Mouse (Mus musculus): ENCODE measurements around the gene Cysrt1.

The Cysrt1 gene

DNA sequence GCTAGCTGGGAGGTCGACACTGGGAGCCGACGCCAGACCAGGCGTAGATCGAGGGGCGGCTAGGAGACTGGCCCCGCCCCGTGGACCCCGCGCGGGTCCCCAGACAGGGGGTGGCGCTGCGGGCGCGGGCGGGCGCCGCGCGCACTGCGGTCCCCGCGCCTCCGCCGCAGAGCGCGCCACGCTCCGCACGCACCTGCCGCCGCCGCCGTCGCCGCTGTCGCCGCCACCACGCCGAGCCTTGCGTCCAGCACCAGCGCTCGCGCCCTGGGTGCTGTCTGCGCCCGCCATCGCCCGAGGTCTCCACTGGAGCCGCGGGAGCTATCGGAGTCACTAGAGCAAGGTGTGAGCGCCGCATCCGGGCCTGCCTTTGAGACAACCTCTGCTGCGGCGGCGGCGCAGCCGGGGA, at the start of gene Cysrt1, which contains the start of gene Rnf208:
Cysrt1 (minus strand) TSS at position 352 of the 406 bp plus-strand sequence.
Rnf208 (plus strand) TSS at position 155 of the 406 bp plus-strand sequence.
- no peak for DNase-seq (ENCODE audit: low spot score)

DNA sequence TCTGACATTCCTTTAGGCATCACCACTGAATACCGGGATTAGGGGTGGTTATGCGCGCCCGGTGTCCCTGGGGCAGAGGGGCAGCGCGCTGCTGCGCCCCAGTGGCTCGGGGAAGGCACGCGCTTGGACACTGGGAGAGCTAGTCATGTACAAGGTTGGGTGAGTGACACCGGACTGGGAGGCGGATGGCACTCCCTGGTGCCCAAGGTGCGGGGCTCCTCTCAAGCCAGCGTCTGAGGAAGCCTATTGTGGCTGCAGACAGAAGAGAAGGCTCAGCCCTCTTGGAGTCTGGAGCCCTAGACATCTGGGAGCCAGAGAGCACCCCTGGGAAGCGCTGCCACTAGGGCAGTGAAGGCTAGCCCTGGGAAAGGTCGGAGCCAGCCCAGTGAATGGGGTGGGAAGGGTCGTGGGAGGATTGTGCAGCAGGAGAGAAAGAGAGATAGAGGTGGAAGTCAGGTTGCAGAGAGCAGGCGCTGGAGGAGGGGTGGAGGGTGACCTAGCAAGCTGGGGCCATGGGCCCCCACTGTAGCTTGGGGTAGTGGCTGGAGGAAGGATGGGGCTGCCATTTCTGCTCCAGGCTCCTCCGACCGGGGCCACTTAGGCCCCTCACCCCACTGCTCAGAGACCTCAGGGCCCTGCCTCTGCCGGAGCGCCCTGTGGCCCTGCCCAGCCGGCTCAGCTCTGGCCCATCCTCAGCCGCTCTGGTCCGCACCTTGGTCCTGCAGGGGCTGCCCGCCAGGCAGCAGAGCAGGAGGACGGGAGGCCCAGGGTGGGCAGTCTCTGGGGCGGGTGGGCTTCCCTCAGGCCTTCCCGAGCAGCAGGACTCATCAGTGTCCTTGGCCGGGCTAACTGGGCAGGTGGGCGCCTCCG, 49.2 kb upstream of the Cysrt1 start:
- DNase-seq (ENCODE audit: low spot score), result no peak

DNA sequence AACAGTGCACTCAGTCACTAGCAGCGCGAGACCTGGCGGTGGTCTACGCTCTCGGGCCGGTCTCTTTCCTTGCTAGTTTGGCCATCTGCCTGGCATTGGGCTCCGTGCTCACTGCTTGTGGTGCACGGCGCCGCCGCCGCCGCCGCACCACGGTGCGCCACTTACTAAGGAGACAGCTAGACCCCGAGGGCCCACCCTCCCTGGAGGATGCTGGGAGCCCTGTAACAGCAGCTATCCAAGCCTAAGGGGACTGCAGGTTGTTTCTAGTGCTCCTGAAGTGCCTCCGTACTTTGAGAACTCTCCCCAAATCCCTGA, 48.5 kb upstream of the Cysrt1 start:
- no peak for DNase-seq (ENCODE audit: low spot score)

DNA sequence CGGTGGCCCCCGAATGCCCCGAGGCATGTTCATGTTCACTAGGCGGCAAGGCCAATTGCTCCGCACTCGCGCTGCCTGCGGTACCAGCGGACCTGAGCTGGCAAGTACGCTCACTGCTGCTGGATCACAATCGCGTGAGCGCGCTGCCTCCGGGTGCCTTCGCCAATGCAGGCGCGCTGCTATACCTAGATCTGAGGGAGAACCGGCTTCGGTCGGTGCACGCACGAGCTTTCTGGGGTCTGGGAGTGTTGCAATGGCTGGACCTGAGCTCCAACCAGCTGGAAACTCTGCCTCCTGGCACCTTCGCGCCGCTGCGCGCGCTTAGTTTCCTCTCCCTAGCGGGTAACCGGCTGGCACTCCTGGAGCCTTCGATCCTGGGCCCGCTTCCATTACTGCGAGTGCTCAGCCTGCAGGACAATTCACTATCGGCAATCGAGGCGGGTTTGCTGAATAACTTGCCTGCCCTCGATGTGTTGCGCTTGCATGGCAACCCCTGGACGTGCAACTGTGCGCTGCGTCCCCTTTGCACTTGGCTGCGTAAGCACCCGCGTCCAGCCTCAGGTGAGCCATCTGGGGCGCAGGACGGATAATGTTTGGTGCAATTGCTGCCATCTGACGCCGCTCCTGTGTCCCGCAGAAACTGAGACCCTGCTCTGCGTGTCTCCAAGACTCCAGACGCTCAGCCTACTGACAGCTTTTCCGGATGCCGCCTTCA, 48.0 kb upstream of the Cysrt1 start:
- peak; percentile 46 for DNase-seq (ENCODE audit: low spot score)

DNA sequence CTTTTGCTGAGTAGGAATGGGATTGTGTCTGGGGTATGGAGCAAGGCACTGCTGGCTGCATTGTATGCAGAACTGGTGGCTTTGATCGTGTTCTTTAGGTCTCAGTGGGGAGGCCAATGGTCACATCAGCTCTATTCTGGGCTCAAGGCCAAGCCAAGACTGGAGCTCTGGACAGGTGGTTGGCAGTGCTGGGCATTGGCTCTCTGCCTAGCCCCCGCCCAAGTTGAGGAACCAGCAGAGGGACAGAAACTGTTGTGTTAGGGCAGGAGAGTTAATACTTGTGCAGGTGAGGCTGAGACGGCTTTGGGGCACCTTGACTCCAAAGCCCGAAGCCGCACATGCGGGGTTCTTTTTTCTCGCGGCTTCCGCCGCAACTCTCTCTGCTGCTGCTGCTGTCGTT, 47.4 kb upstream of the Cysrt1 start, which contains the start of gene Lrrc26:
Lrrc26 (plus strand) TSS at position 265 of the 400 bp plus-strand sequence.
- peak; percentile 46 for DNase-seq (ENCODE audit: low spot score)

DNA sequence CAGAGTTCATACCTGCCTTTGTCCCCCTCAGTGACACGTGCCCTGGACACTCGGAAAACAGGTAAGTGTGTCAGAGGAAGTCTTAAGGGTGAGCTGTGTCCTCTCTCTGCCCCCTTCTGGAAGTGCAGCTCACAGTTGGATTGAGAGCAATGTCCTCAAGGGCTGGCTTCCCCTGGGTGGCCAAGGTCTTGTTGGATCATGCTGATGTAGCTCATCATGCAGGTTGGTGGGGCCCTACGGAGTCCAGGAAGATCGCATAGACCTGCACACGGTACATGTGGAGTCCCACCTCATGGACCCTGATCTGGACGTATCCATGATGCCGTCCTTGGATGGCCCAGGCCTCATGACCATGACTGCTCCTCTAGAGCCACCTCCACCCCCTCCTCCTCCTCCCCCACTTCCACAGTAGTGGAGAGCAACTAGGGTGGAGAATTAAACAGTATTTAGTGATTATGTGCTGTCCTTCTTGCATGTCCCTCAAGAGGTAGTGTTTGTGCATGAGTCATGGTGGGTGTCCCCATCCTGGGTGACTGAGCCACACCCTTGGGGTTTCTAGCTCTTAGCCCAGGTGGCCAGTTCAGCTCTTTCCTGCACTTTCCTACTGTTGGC, 46.6 kb upstream of the Cysrt1 start:
- DNase-seq (ENCODE audit: low spot score), result no peak

DNA sequence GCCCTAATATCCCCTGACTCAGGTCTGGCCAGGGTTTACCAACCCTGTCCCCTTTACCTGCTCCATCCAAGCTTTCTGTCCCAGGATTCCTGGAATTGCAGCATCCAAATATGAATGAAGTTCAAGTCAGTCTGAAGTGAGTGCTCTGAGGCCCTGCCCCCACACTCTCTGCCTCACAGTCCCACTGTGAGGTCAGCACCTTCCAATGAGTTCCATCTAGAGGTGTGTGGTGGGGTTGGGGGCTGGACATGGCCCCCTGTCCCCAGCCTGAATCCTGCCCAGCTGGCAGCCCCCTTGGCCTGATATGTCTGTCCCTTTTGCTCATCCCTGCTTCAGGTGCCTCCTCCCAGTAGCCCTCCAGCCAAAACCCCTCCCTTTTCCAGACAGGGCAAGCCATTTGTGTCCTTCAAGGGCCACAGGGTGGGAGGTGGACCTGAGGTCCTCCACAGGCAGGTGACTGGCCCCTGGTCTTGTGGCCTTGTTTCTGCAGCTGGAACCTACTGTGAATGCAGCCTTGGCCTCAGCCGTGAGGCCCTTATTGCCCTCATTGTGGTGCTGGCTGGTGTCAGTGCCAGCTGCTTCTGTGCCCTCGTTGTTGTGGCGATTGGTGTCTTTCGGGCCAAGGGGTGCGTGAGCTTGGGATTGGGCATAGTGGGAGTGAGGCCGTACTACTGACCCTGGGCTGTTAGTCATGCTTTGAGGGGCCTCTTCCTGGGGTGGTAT, 45.8 kb upstream of the Cysrt1 start, which contains the start of gene Tmem210:
Tmem210 (plus strand) TSS at position 219 of the 723 bp plus-strand sequence.
- DNase-seq (ENCODE audit: low spot score), result no peak

DNA sequence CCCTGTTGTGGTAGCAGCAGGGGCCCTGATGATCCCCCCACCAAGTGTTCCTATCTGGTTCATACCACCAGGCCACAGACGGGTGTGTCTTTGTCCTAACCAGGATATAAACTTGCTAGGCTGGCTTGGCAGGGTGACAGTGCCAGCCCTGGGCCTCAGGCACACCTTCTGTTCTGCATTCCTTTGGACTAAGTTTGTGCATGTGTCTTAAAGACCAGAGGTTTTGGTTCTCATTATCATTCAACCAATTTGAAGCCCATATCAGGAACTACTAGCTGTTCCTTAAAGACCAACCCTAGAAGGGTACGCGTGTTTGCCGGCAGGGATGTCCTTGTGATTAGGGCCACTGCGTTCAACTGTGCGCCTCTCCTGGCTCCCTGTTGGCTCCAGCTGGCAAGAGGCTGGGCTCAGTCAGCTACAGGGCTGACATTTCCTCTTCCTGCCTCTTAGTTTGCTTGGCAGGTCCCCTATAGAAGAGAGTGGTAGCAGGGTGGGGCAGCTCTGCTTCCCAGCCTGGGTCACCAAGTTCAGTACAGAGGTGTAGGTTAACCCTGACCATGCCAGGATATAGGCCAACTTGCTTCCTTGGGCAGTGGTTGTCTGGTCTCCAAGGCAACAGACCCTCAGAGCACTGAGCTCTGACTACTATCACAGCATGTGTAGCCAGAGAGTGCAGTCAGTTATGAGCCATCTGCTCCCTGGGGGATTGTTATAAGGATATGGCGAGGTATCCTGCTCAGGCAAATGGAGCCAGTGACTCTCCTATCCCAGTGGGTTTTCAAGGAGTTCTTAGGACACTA, 44.8 kb upstream of the Cysrt1 start:
- no peak for DNase-seq (ENCODE audit: low spot score)

DNA sequence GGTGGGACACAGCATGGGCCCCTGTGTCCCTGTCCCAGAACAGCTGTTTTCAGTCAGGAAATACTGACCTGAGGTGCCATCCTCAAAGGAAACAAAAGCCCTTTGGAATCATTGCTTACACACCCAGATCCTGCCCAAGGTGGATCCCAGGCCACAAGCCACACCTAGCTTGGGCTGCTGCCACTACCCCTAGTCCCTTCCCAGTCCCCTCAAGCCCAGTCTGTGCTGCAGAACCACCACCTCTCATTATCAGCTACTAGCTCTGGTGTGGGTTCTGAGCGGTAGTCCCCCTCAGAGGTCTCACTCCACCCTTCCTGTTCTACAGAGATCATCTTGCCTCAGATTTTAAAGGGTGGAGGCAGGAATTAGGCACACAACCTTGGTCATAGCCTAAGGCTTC, 44.1 kb upstream of the Cysrt1 start:
- DNase-seq (ENCODE audit: low spot score), result no peak

DNA sequence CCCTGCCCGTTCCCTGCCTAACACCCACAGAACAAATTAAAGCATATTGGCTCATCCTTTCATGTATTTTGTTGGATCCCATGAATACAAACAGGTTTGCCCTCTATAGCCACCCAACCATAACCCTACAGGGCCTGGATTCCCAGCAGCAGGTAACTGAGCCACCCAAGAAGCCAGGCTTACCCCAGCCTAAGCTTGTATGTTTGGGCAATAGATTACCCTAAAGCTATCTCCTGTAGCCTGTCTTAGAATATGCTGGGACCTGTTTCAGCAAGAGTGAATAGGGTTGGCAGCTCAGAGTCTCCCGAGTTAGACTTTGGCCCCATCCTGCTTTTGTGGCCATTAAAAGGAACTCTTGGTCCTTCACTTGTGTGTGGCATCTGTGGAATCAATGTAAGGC, 43.3 kb upstream of the Cysrt1 start:
- DNase-seq (ENCODE audit: low spot score), result no peak

DNA sequence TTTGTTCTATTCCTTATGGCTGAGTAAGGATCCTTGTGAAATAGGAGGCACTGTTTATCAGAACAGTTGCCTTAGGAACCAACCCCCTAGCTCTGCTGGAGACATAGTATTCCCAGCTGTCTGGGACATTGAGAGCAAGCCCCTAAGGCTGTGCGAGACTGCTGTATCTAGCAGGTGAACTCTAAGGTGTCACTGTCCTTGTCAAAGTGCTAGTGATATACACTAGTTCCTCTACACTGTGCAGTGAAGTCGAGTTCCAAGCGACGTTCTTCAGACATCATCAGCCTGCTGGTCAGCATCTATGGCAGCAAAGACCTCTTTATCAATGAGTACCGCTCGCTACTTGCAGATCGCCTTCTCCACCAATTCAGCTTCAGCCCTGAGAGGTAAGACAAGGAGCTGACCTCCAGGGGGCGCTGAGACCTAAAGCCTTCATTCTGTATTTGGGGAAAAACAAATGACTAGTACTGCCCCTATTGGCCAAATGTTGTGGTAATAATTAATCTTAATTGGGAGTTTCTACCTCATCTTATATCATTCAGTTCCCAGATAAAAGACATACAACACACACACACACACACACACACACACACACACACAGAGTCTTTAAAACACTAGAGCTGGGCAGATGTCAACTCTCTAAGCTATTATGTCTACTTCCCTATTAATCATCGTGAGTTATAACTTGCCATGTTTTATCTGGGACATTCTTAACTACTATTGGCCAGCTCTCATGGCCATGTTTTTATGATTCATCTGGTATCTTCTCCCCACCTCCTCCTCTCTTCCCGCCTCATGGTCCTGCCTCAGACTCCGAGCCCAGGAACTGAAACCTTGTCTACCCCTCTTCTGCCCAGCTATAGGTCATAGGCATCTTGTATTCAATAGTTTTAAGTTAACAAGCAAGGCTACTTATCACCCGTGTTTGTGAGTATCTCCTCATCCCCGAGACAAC, 37.0 kb upstream of the Cysrt1 start:
- DNase-seq (ENCODE audit: low spot score), result peak; percentile 91

DNA sequence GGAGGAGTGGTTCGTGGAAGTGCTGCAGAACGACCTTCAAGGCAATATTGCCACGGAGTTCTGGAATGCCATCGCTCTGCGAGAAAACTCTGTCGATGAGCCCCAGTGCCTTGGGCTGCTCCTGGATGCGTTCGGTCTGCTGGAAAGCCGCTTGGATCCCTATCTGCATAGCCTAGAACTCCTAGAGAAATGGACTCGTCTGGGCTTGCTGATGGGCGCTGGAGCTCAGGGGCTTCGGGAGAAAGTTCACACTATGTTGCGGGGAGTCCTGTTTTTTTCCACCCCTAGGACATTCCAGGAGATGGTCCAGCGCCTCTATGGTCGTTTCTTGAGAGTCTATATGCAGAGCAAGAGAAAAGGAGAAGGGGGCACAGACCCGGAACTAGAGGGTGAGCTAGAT, 30.8 kb upstream of the Cysrt1 start:
- DNase-seq (ENCODE audit: low spot score), result no peak

DNA sequence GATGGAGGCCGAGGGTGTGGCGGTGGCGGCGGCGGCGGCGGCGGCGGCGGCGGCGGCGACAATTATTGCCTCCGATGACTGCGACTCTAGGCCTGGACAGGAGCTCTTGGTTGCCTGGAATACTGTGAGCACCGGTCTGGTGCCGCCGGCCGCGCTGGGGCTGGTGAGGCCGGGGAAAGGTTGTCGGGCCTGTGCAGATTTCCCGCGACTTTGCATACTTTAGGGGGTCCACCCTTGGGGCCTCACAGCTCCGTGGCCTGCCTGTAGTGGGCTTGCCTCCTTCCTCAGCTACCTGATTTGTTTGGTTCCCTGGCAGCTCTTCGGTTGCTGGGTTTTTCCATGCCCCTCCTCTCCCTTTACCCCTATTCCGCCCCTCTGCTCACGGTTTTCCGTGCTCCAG, 30.3 kb upstream of the Cysrt1 start:
- DNase-seq (ENCODE audit: low spot score), result no peak

DNA sequence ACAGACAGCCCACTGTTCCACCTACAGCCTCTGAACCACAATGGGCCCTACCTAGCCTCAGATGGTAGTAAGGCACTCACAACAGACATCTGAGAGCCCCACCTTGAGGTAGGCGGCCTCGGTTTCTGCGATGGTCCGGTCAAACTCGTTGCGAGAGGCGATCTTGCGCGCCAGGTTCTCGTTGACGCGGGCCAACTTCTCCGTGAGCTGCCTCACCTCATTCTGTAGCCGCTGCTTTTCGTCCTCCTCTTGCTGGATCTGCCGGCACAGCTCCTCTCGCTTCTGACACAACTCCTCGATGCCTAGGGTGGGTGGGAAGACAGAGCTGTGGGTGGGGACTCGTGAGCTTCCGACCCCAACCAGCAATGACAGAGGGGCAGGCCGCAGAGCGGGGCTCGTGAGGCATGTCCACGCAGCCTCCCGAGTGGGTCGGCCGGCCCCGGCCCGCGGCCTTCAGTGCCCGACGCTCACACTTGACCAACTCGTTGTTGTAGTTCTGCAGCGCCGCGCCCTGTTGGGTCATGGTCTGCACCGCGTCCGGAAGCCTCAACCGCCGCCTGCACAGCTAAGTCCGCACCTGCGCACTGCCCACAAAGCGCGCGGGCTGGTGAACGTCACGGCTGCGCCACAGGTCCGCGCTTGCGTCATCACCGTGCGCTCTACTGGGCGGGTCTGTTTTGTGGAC, 29.7 kb upstream of the Cysrt1 start, which contains the start of the genes Ssna1 and Anapc2:
Ssna1 (minus strand) TSS at position 612 of the 685 bp plus-strand sequence.
Anapc2 (plus strand) TSS at position 652 of the 685 bp plus-strand sequence.
- DNase-seq (ENCODE audit: low spot score), result peak; percentile 99

DNA sequence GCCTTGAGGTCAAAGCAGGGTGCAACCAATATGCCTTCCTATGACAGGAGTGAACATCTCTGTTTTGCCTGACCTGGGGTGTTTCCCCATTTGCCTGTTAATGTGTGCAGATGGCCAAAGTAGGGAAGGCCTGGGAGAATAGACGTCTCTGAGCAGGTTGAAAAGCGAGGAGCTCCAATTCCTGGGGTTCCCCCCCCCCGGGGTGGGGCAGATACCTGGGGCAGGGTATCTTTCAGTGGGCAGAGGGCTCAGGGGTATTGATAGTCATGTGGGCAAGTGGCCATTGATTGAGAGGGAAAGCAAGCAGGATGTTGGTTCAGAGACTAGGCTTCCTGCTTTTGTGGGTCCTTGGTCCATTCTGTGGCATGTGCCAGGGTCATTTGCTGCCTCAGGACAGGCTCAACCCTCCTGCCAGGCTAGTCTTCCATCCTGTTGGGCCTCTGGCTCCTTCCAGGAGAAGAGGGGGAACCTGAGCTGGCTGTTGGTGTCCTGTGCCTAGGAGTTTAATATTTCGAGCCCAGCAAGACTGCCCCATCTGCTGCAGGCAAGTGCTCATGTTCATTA, 25.6 kb upstream of the Cysrt1 start:
- no peak for DNase-seq (ENCODE audit: low spot score)

DNA sequence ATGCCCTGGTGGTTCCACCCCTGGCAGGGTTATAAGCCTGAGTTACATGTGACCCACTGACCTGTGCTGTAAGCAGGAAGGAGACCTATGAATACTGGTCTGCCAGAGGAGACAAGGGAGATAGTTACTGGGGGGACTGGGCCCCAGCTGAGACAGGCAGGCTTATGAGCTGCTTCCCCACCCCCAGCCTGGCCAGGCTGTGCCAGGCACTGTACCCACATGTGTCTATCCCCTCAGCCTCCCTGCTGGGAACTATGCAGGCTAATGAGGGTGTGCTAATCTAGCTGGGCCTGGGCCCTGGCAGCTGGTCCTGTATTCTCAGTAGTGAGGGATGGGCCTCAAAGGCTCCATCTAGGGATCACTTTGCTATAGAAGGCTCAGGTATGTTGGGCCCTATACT, 25.0 kb upstream of the Cysrt1 start:
- no peak for DNase-seq (ENCODE audit: low spot score)

DNA sequence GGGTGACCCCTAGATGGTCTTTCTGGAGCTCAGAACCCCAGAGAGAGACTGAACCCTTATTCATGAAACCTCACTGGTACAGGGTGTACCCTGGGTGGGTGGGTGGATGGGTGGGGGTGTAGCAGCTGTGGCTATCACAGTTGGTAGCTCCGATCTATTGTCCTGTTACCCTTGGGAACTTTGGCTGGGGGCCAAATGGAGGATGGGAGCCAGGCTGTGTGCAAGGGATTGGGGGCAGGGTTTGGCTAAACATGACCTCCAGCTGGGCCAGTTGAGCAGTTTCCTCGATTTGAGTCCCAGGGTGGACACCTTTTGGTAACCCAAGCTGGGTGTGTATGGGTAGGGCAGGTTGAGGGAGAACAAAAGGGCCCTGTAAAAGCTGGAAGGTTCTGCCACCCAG, 24.5 kb upstream of the Cysrt1 start:
- DNase-seq (ENCODE audit: low spot score), result no peak

DNA sequence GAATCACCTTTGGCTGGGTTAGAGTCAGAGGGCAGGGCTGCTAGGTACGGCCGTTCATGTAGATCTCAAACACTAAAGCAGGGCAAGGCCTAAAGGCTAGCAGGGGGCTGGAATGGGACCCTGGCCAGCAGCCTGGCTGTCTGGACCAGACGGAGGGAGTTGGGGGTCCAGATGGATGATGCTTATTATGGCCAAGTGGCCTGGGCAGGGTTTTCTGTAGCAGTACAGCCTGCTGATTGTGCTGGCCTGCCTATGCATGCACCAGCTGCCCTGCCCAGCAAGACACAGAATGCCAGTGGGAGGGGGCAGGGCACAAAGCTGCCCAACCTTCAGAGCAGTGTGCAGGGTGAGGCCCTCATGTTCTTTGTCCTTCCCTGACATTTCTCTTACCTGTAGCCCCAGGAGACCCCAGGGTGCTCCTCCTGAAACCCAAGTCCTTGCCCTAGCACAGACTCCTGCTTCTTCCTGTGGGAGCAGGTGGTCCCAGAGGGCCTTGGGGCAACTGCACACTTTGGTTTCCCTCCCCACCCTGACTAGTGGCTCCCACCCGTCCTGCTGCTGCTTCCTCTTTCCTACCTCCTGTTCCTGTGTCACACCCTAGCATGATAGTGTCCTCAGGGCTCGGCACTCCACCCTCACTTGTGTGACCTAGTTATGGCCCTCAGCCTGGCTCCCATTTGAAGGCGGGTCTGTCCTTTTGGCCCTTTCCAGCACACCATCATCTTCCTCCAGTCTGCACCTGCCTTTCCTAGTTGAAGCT, 23.8 kb upstream of the Cysrt1 start:
- DNase-seq (ENCODE audit: low spot score), result no peak

Measured in testis, postnatal 10 days (tissue).